Mouse (Mus musculus): ENCODE results near the gene Olfr164.

Olfr164 gene

GRCm38 (mm10) chr16:19313964-19314363 is at the start of gene Olfr164:
TSS of gene Olfr164 (minus strand) at chr16:19314064.
- no peak for DNase-seq (ENCODE audit: low spot score in 2 of 2)

- DNase-seq (ENCODE audit: low spot score in 2 of 2): no peak
These were observed 35.2 kb upstream of the Olfr164 start for GRCm38 (mm10) chr16:19349111-19349510.

GRCm38 (mm10) chr16:19263235-19263634 is 50.6 kb downstream of the Olfr164 start:
- DNase-seq (ENCODE audit: low spot score in 2 of 2): no peak

GRCm38 (mm10) chr16:19260780-19261179 is 53.1 kb downstream of the Olfr164 start:
- no peak for DNase-seq (ENCODE audit: low spot score in 2 of 2)

GRCm38 (mm10) chr16:19245835-19246234 is 68.0 kb downstream of the Olfr164 start:
- DNase-seq (ENCODE audit: low spot score in 2 of 2): no peak

GRCm38 (mm10) chr16:19241539-19242025 is 72.3 kb downstream of the Olfr164 start:
- no peak for DNase-seq (ENCODE audit: low spot score in 2 of 2)

- no peak for DNase-seq (ENCODE audit: low spot score in 2 of 2)
These were observed 72.9 kb downstream of the Olfr164 start for GRCm38 (mm10) chr16:19240792-19241538.

GRCm38 (mm10) chr16:19236719-19237118 is 77.1 kb downstream of the Olfr164 start:
- no peak for DNase-seq (ENCODE audit: low spot score in 2 of 2)

Data from spleen, postnatal 14 days (tissue).